Mouse (Mus musculus): Measurements from ENCODE around the gene Zfp618. TPM values are rescaled to one million over a fixed set of nuclear protein-coding genes. Genes with fewer than 3 reads are reported as not detected.

The Zfp618 gene
- polyA plus RNA-seq, 1 experiment from 2014 or later, result 2.6 TPM

- no peak for TF ChIP-seq CTCF (IDR thresholded peaks at IDR 0.05; ENCODE audit: low read depth)
- no peak overlapping the region for H3K4me3 ChIP-seq (ENCODE audit: low read depth, low read length)
- WGBS, result 94% methylated on average over 7 of the region's 7 CpGs
Observed at GRCm38 (mm10) chr4:63023465-63023864, 58.1 kb downstream of the Zfp618 start.

GRCm38 (mm10) chr4:63024098-63024497 is 58.7 kb downstream of the Zfp618 start:
- H3K27ac ChIP-seq (ENCODE audit: low read depth, low read length), result no peak overlapping the region
- no peak overlapping the region for H3K9ac ChIP-seq (ENCODE audit: low read depth, low read length)
- H3K9me3 ChIP-seq (ENCODE audit: control insufficient read depth), result no peaks in the 10 kb centered on the region
- H3K4me2 ChIP-seq (replicated peaks; ENCODE audit: low read depth), result no peak overlapping the region
- no peak for TF ChIP-seq CTCF (IDR thresholded peaks at IDR 0.05; ENCODE audit: low read depth)
- no peaks in the 10 kb centered on the region for H3K4me1 ChIP-seq (replicated peaks; ENCODE audit: control insufficient read depth, insufficient read depth, low read length)
- WGBS, result 98% methylated on average over 7 of the region's 7 CpGs
- H3K36me3 ChIP-seq (ENCODE audit: control insufficient read depth, insufficient read depth), result no peaks in the 10 kb centered on the region
- no peak overlapping the region for H3K4me3 ChIP-seq (ENCODE audit: low read depth, low read length)
- ATAC-seq, result no peak
- no peaks in the 10 kb centered on the region for H3K27me3 ChIP-seq (replicated peaks; ENCODE audit: control insufficient read depth, insufficient read depth, low read length)

More at GRCm38 (mm10) chr4:63023465-63023864, 58.1 kb downstream of the Zfp618 start:
- Histone ChIP-seq H3K27me3 (replicated peaks; ENCODE audit: control insufficient read depth, insufficient read depth, low read length) (no peaks in the 10 kb centered on the region), H3K4me2 (replicated peaks; ENCODE audit: low read depth) (no peak overlapping the region), H3K9ac (ENCODE audit: low read depth, low read length) (no peak overlapping the region), H3K27ac (ENCODE audit: low read depth, low read length) (no peak overlapping the region), H3K4me1 (replicated peaks; ENCODE audit: control insufficient read depth, insufficient read depth, low read length) (no peaks in the 10 kb centered on the region), H3K9me3 (ENCODE audit: control insufficient read depth) (no peaks in the 10 kb centered on the region), H3K36me3 (ENCODE audit: control insufficient read depth, insufficient read depth) (no peaks in the 10 kb centered on the region)
- no peak for ATAC-seq

- no peak for ATAC-seq
- H3K4me2 ChIP-seq (replicated peaks; ENCODE audit: low read depth), result no peak overlapping the region
- H3K9me3 ChIP-seq (ENCODE audit: control insufficient read depth), result no peaks in the 10 kb centered on the region
- no peak overlapping the region for H3K9ac ChIP-seq (ENCODE audit: low read depth, low read length)
- no peak for TF ChIP-seq CTCF (IDR thresholded peaks at IDR 0.05; ENCODE audit: low read depth)
- H3K4me3 ChIP-seq (ENCODE audit: low read depth, low read length), result no peak overlapping the region
- no peak overlapping the region for H3K27ac ChIP-seq (ENCODE audit: low read depth, low read length)
- no peaks in the 10 kb centered on the region for H3K4me1 ChIP-seq (replicated peaks; ENCODE audit: control insufficient read depth, insufficient read depth, low read length)
- no peaks in the 10 kb centered on the region for H3K27me3 ChIP-seq (replicated peaks; ENCODE audit: control insufficient read depth, insufficient read depth, low read length)
- WGBS, result 88% methylated on average over 9 of the region's 9 CpGs
- H3K36me3 ChIP-seq (ENCODE audit: control insufficient read depth, insufficient read depth), result no peaks in the 10 kb centered on the region
Observed at GRCm38 (mm10) chr4:63024734-63025256, 59.4 kb downstream of the Zfp618 start.

GRCm38 (mm10) chr4:63025306-63025705 is 59.9 kb downstream of the Zfp618 start:
- Histone ChIP-seq H3K27me3 (replicated peaks; ENCODE audit: control insufficient read depth, insufficient read depth, low read length) (no peaks in the 10 kb centered on the region), H3K4me2 (replicated peaks; ENCODE audit: low read depth) (no peak overlapping the region), H3K27ac (ENCODE audit: low read depth, low read length) (no peak overlapping the region), H3K9me3 (ENCODE audit: control insufficient read depth) (no peaks in the 10 kb centered on the region), H3K4me3 (ENCODE audit: low read depth, low read length) (no peak overlapping the region), H3K4me1 (replicated peaks; ENCODE audit: control insufficient read depth, insufficient read depth, low read length) (no peaks in the 10 kb centered on the region), H3K36me3 (ENCODE audit: control insufficient read depth, insufficient read depth) (no peaks in the 10 kb centered on the region), H3K9ac (ENCODE audit: low read depth, low read length) (no peak overlapping the region)
- no peak for ATAC-seq
- TF ChIP-seq CTCF (IDR thresholded peaks at IDR 0.05; ENCODE audit: low read depth), result no peak
- 94% methylated on average over 9 of the region's 9 CpGs for WGBS

GRCm38 (mm10) chr4:63026286-63026685 is 60.9 kb downstream of the Zfp618 start:
- Histone ChIP-seq H3K4me3 (ENCODE audit: low read depth, low read length) (no peak overlapping the region), H3K4me1 (replicated peaks; ENCODE audit: control insufficient read depth, insufficient read depth, low read length) (no peaks in the 10 kb centered on the region), H3K36me3 (ENCODE audit: control insufficient read depth, insufficient read depth) (no peaks in the 10 kb centered on the region), H3K27ac (ENCODE audit: low read depth, low read length) (no peak overlapping the region), H3K27me3 (replicated peaks; ENCODE audit: control insufficient read depth, insufficient read depth, low read length) (no peaks in the 10 kb centered on the region), H3K9me3 (ENCODE audit: control insufficient read depth) (no peaks in the 10 kb centered on the region), H3K4me2 (replicated peaks; ENCODE audit: low read depth) (no peak overlapping the region), H3K9ac (ENCODE audit: low read depth, low read length) (no peak overlapping the region)
- TF ChIP-seq CTCF (IDR thresholded peaks at IDR 0.05; ENCODE audit: low read depth), result no peak
- WGBS, result 90% methylated on average over 3 of the region's 3 CpGs
- no peak for ATAC-seq

GRCm38 (mm10) chr4:63027451-63027850 is 62.1 kb downstream of the Zfp618 start:
- H3K27me3 ChIP-seq (replicated peaks; ENCODE audit: control insufficient read depth, insufficient read depth, low read length), result no peaks in the 10 kb centered on the region
- no peak overlapping the region for H3K4me2 ChIP-seq (replicated peaks; ENCODE audit: low read depth)
- H3K9ac ChIP-seq (ENCODE audit: low read depth, low read length), result no peak overlapping the region
- peaks cover 3% of the 10 kb centered on the region; the same call in 1 of the 2 replicates for H3K4me1 ChIP-seq (replicated peaks; ENCODE audit: control insufficient read depth, insufficient read depth, low read length)
- H3K4me3 ChIP-seq (ENCODE audit: low read depth, low read length), result no peak overlapping the region
- H3K9me3 ChIP-seq (ENCODE audit: control insufficient read depth), result no peaks in the 10 kb centered on the region
- ATAC-seq, result no peak
- TF ChIP-seq CTCF (IDR thresholded peaks at IDR 0.05; ENCODE audit: low read depth), result no peak
- no peak overlapping the region for H3K27ac ChIP-seq (ENCODE audit: low read depth, low read length)
- no peaks in the 10 kb centered on the region for H3K36me3 ChIP-seq (ENCODE audit: control insufficient read depth, insufficient read depth)

- Histone ChIP-seq H3K4me2 (replicated peaks; ENCODE audit: low read depth) (no peak overlapping the region), H3K4me3 (ENCODE audit: low read depth, low read length) (no peak overlapping the region), H3K9me3 (ENCODE audit: control insufficient read depth) (no peaks in the 10 kb centered on the region), H3K4me1 (replicated peaks; ENCODE audit: control insufficient read depth, insufficient read depth, low read length) (peaks cover 3% of the 10 kb centered on the region), H3K27me3 (replicated peaks; ENCODE audit: control insufficient read depth, insufficient read depth, low read length) (no peaks in the 10 kb centered on the region), H3K9ac (ENCODE audit: low read depth, low read length) (no peak overlapping the region), H3K36me3 (ENCODE audit: control insufficient read depth, insufficient read depth) (no peaks in the 10 kb centered on the region), H3K27ac (ENCODE audit: low read depth, low read length) (no peak overlapping the region)
- no peak for TF ChIP-seq CTCF (IDR thresholded peaks at IDR 0.05; ENCODE audit: low read depth)
- 35% methylated on average over 5 of the region's 5 CpGs for WGBS
- no peak for ATAC-seq
Observed at GRCm38 (mm10) chr4:63030157-63030556, 64.8 kb downstream of the Zfp618 start.

Data from intestine, postnatal 0 days (tissue).